Mouse (Mus musculus): Measurements from ENCODE around the gene Foxj3. TPM values are rescaled to one million over a fixed set of nuclear protein-coding genes. Genes with fewer than 3 reads are reported as not detected.

Foxj3 gene
- total and polyA plus RNA-seq, 2 experiments = 6.2 to 6.7 TPM

- no peaks in the 10 kb centered on the region for H3K36me3 ChIP-seq (ENCODE audit: control insufficient read depth, insufficient read depth, low read length)
- TF ChIP-seq CTCF (IDR thresholded peaks at IDR 0.05; ENCODE audit: low read depth, low read length) (no peak), POLR2A (IDR thresholded peaks at IDR 0.05; ENCODE audit: extremely low read depth, insufficient read depth, low read length) (no peak)
- no peak overlapping the region for H3K9ac ChIP-seq (ENCODE audit: low read depth, low read length)
- WGBS = 92% methylated on average over 9 of the region's 9 CpGs
- H3K4me3 ChIP-seq (ENCODE audit: insufficient read depth, low read depth, low read length) = no peak overlapping the region
- H3K27me3 ChIP-seq (ENCODE audit: control insufficient read depth, insufficient read depth, low read length) = no peaks in the 10 kb centered on the region
- no peaks in the 10 kb centered on the region for H3K79me2 ChIP-seq (ENCODE audit: control insufficient read depth, insufficient read depth, low read length)
- DNase-seq (ENCODE audit: extremely low read depth, low read depth, low spot score) = no peak
- H3K27ac ChIP-seq (replicated peaks; ENCODE audit: insufficient read depth, low read depth, low read length) = no peak overlapping the region
- H3K4me1 ChIP-seq (ENCODE audit: control insufficient read depth, insufficient read depth, low read length) = no peaks in the 10 kb centered on the region
These were observed 134.4 kb downstream of the Foxj3 start for GRCm38 (mm10) chr4:119671164-119671563.

DNA sequence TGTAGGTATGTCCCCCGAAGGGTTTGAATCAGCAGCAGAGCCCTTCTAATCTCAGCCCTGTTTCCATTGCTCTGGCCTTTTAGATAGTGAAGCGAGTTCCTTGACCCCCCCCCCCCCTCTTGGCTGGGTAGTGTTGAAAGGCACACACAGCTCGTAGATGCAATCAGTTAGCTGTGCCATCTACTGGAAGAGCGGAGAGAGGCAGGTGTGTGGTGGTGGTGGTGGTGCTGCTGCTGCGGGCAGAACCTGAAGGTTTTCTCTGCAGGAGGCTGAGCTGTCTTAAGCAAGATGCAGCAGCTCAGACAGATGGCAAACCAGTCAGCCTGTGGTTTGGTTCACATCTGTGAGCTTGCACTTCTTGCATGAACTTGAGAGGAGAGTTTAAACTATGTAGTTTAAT lies 135.9 kb downstream of the Foxj3 start:
- H3K4me1 ChIP-seq (ENCODE audit: control insufficient read depth, insufficient read depth, low read length) = no peaks in the 10 kb centered on the region
- no peaks in the 10 kb centered on the region for H3K79me2 ChIP-seq (ENCODE audit: control insufficient read depth, insufficient read depth, low read length)
- H3K4me3 ChIP-seq (ENCODE audit: insufficient read depth, low read depth, low read length) = no peak overlapping the region
- no peaks in the 10 kb centered on the region for H3K27me3 ChIP-seq (ENCODE audit: control insufficient read depth, insufficient read depth, low read length)
- WGBS = 42% methylated on average over 5 of the region's 5 CpGs
- TF ChIP-seq POLR2A (IDR thresholded peaks at IDR 0.05; ENCODE audit: extremely low read depth, insufficient read depth, low read length) (no peak), CTCF (IDR thresholded peaks at IDR 0.05; ENCODE audit: low read depth, low read length) (no peak)
- no peak for DNase-seq (ENCODE audit: extremely low read depth, low read depth, low spot score)
- no peaks in the 10 kb centered on the region for H3K36me3 ChIP-seq (ENCODE audit: control insufficient read depth, insufficient read depth, low read length)
- H3K9ac ChIP-seq (ENCODE audit: low read depth, low read length) = no peak overlapping the region
- H3K27ac ChIP-seq (replicated peaks; ENCODE audit: insufficient read depth, low read depth, low read length) = no peak overlapping the region

Other genes starting within 250 kb of the Foxj3 start
- gene Ybx1, start 242.4 kb upstream of the Foxj3 start, total RNA-seq (2014; rRNA removed) = 177 and 189 TPM in 2 replicates
- gene Ybx1, start 242.4 kb upstream of the Foxj3 start, polyA plus RNA-seq (2012; rRNA removed) = 64.3 and 70.8 TPM in 2 replicates
- gene Ppih, start 216.5 kb upstream of the Foxj3 start, total RNA-seq (2014; rRNA removed) = 12.2 and 15.4 TPM in 2 replicates
- gene Ppih, start 216.5 kb upstream of the Foxj3 start, polyA plus RNA-seq (2012; rRNA removed) = 4.1 and 5.0 TPM in 2 replicates
- 5.4 and 5.9 TPM in 2 replicates for gene Ccdc30, start 121.5 kb upstream of the Foxj3 start, total RNA-seq (2014; rRNA removed)
- 1.8 and 3.0 TPM in 2 replicates for gene Ccdc30, start 121.5 kb upstream of the Foxj3 start, polyA plus RNA-seq (2012; rRNA removed)
- gene Ppcs, start 114.6 kb upstream of the Foxj3 start, total RNA-seq (2014; rRNA removed) = 17.8 and 19.9 TPM in 2 replicates
- gene Ppcs, start 114.6 kb upstream of the Foxj3 start, polyA plus RNA-seq (2012; rRNA removed) = 26.4 and 26.8 TPM in 2 replicates
- gene Zmynd12, start 114.2 kb upstream of the Foxj3 start, total RNA-seq (2014; rRNA removed) = 0.20 and 0.28 TPM in 2 replicates
- gene Zmynd12, start 114.2 kb upstream of the Foxj3 start, polyA plus RNA-seq (2012; rRNA removed) = 0.10 and 0.15 TPM in 2 replicates
- gene Rimkla, start 44.4 kb upstream of the Foxj3 start, total RNA-seq (2014; rRNA removed) = not detected in 2 replicates
- not detected in 2 replicates for gene Rimkla, start 44.4 kb upstream of the Foxj3 start, polyA plus RNA-seq (2012; rRNA removed)
- gene Frg2f1, start 2.5 kb downstream of the Foxj3 start, total RNA-seq (2014; rRNA removed) = 7.9 and 12.1 TPM in 2 replicates
- 9.6 and 9.7 TPM in 2 replicates for gene Frg2f1, start 2.5 kb downstream of the Foxj3 start, polyA plus RNA-seq (2012; rRNA removed)
- not detected in 2 replicates for gene Guca2a, start 100.7 kb downstream of the Foxj3 start, total RNA-seq (2014; rRNA removed)
- gene Guca2a, start 100.7 kb downstream of the Foxj3 start, polyA plus RNA-seq (2012; rRNA removed) = 0.36 and 1.2 TPM in 2 replicates
- gene Guca2b, start 122.0 kb downstream of the Foxj3 start, total RNA-seq (2014; rRNA removed) = not detected in 2 replicates
- not detected in 2 replicates for gene Guca2b, start 122.0 kb downstream of the Foxj3 start, polyA plus RNA-seq (2012; rRNA removed)
- 1.5 and 1.7 TPM in 2 replicates for gene Hivep3, start 196.8 kb downstream of the Foxj3 start, total RNA-seq (2014; rRNA removed)
- gene Hivep3, start 196.8 kb downstream of the Foxj3 start, polyA plus RNA-seq (2012; rRNA removed) = 0.67 and 0.95 TPM in 2 replicates